In genomic region chr4:98790721-98791120, GRCm38 (mm10) we compare ENCODE assay signal across 21 mouse cellular contexts. TPM values are rescaled to one million over a fixed set of nuclear protein-coding genes. Genes with fewer than 3 reads are reported as not detected.
DNase-seq lines count a peak whose midpoint lies in the region; ATAC-seq and TF ChIP-seq lines count a peak whose summit lies in the region.
"Had no signal": no experiment of that assay in that cellular context is flagged by ENCODE, and none has a peak within 500 bp of the region (broad histone marks: within the 10 kb centered on the region; RNA-seq: fewer than 3 reads in every experiment).

No protein-coding gene starts in this region.

- H3K4me3 ChIP-seq in heart, embryonic 13.5 days: no peak overlapping the region
- no peak overlapping the region for H3K4me3 ChIP-seq in kidney, embryonic 15.5 days (replicated peaks)
- no peak overlapping the region for H3K4me3 ChIP-seq in stomach, embryonic 16.5 days (replicated peaks; ENCODE audit: low read length)
- no peak overlapping the region for H3K4me3 ChIP-seq in stomach, postnatal 0 days (ENCODE audit: low read depth, low read length)
- H3K4me3 ChIP-seq in limb, embryonic 14.5 days (replicated peaks; ENCODE audit: low read length): no peak overlapping the region

- H3K36me3 ChIP-seq in heart, embryonic 13.5 days: no peaks in the 10 kb centered on the region
- H3K36me3 ChIP-seq in kidney, embryonic 15.5 days: no peaks in the 10 kb centered on the region
- no peaks in the 10 kb centered on the region for H3K36me3 ChIP-seq in stomach, embryonic 16.5 days (ENCODE audit: control insufficient read depth, insufficient read depth, low read length)
- H3K36me3 ChIP-seq in stomach, postnatal 0 days (ENCODE audit: control insufficient read depth, insufficient read depth, low read length): no peaks in the 10 kb centered on the region
- H3K36me3 ChIP-seq in limb, embryonic 14.5 days (ENCODE audit: control insufficient read depth, insufficient read depth, low read length): no peaks in the 10 kb centered on the region

- intact Hi-C loops in heart, postnatal 25 days (cut with DNase I): no loop called here

- no peak overlapping the region for H3K9ac ChIP-seq in heart, embryonic 13.5 days
- H3K9ac ChIP-seq in kidney, embryonic 15.5 days: no peak overlapping the region
- no peak overlapping the region for H3K9ac ChIP-seq in stomach, embryonic 16.5 days (ENCODE audit: low read length)
- no peak overlapping the region for H3K9ac ChIP-seq in stomach, postnatal 0 days (ENCODE audit: low read length)
- no peak overlapping the region for H3K9ac ChIP-seq in limb, embryonic 14.5 days (ENCODE audit: low read depth, low read length, severe bottlenecking)
- H3K9ac ChIP-seq: liver, embryonic 14.5 days had no signal

- no peak for TF ChIP-seq CTCF in stomach, postnatal 0 days (IDR thresholded peaks at IDR 0.05; ENCODE audit: low read depth)

- no peak for DNase-seq in heart, postnatal 25 days (ENCODE audit: low spot score)
- no peak for DNase-seq in kidney, adult 18-20 months
- no peak for DNase-seq in stomach, postnatal 0 days (ENCODE audit: low spot score)
- DNase-seq in limb, embryonic 14.5 days (ENCODE audit: low spot score): no peak
- DNase-seq: cerebellum, adult 11 months; gastrocnemius, postnatal 14 days; kidney, adult 8-10 months; spleen, adult 18-20 months had no signal

- no peak for TF ChIP-seq EP300 in stomach, postnatal 0 days (optimal IDR thresholded peaks at IDR 0.05)

- no peak for TF ChIP-seq POLR2A in limb, embryonic 14.5 days (IDR thresholded peaks at IDR 0.05; ENCODE audit: borderline replicate concordance, extremely low read depth, insufficient read depth, insufficient read length)

- peaks cover 23% of the 10 kb centered on the region for H3K4me1 ChIP-seq in heart, embryonic 13.5 days
- peaks cover 23% of the 10 kb centered on the region for H3K4me1 ChIP-seq in kidney, embryonic 15.5 days
- peaks cover 17% of the 10 kb centered on the region for H3K4me1 ChIP-seq in stomach, embryonic 16.5 days (ENCODE audit: control insufficient read depth, insufficient read depth, low read length)
- 0 out of 2 replicates have a peak, but pooled peaks cover 2% of the 10 kb centered on the region for H3K4me1 ChIP-seq in stomach, postnatal 0 days (replicated peaks; ENCODE audit: control insufficient read depth, insufficient read depth)
- H3K4me1 ChIP-seq in limb, embryonic 14.5 days (ENCODE audit: control insufficient read depth, insufficient read depth, low read length): peaks cover 51% of the 10 kb centered on the region

- peaks cover 3% of the 10 kb centered on the region; the same call in 1 of the 2 replicates for H3K27me3 ChIP-seq in heart, embryonic 13.5 days (replicated peaks)
- H3K27me3 ChIP-seq in kidney, embryonic 15.5 days: no peaks in the 10 kb centered on the region
- no peaks in the 10 kb centered on the region for H3K27me3 ChIP-seq in stomach, embryonic 16.5 days (ENCODE audit: control insufficient read depth, insufficient read depth, low read length)
- H3K27me3 ChIP-seq in stomach, postnatal 0 days (ENCODE audit: control insufficient read depth, insufficient read depth, low read length): no peaks in the 10 kb centered on the region
- no peaks in the 10 kb centered on the region for H3K27me3 ChIP-seq in limb, embryonic 14.5 days (ENCODE audit: control insufficient read depth, insufficient read depth, low read length)

- 29% methylated on average over 1 of the region's 1 CpGs for WGBS in heart, embryonic 13.5 days
- WGBS in kidney, embryonic 15.5 days: 62% methylated on average over 1 of the region's 1 CpGs
- 65% methylated on average over 1 of the region's 1 CpGs for WGBS in stomach, embryonic 16.5 days
- 61% methylated on average over 1 of the region's 1 CpGs for WGBS in stomach, postnatal 0 days
- 47% methylated on average over 1 of the region's 1 CpGs for WGBS in limb, embryonic 14.5 days

- no peaks in the 10 kb centered on the region for H3K9me3 ChIP-seq in heart, embryonic 13.5 days
- no peaks in the 10 kb centered on the region for H3K9me3 ChIP-seq in kidney, embryonic 15.5 days (replicated peaks)
- no peaks in the 10 kb centered on the region for H3K9me3 ChIP-seq in stomach, embryonic 16.5 days (replicated peaks; ENCODE audit: control insufficient read depth, low read length)
- H3K9me3 ChIP-seq in stomach, postnatal 0 days (ENCODE audit: control insufficient read depth, low read length): no peaks in the 10 kb centered on the region
- no peaks in the 10 kb centered on the region for H3K9me3 ChIP-seq in limb, embryonic 14.5 days (ENCODE audit: control insufficient read depth, low read length)

- no peak for ATAC-seq in heart, embryonic 13.5 days (ENCODE audit: extremely low read depth, insufficient number of reproducible peaks, low FRiP score, low TSS enrichment)
- no peak for ATAC-seq in kidney, embryonic 15.5 days (replicated peaks; ENCODE audit: low FRiP score)
- ATAC-seq in stomach, embryonic 16.5 days (ENCODE audit: insufficient read depth, low FRiP score): no peak
- ATAC-seq in stomach, postnatal 0 days (ENCODE audit: low FRiP score, low TSS enrichment): no peak
- ATAC-seq in limb, embryonic 14.5 days (ENCODE audit: low FRiP score, low read depth): no peak
- ATAC-seq in megakaryocyte progenitor cell, adult 5-6 weeks (replicated peaks; ENCODE audit: poor library complexity): no peak

- H3K27ac ChIP-seq in heart, embryonic 13.5 days (replicated peaks): no peak overlapping the region
- H3K27ac ChIP-seq in kidney, embryonic 15.5 days: peak overlapping the region; percentile 57
- peak overlapping the region; percentile 53 for H3K27ac ChIP-seq in stomach, embryonic 16.5 days (ENCODE audit: low read length)
- H3K27ac ChIP-seq in stomach, postnatal 0 days (replicated peaks): no peak overlapping the region
- 0 out of 2 replicates have a peak overlapping the region, but pooled peaks have one; percentile 33 for H3K27ac ChIP-seq in limb, embryonic 14.5 days (replicated peaks; ENCODE audit: low read depth, low read length)
- H3K27ac ChIP-seq: liver, embryonic 14.5 days had no signal

- H3K4me2 ChIP-seq in heart, embryonic 13.5 days: peak overlapping the region; percentile 69; the same call in 1 of the 2 replicates
- no peak overlapping the region for H3K4me2 ChIP-seq in kidney, embryonic 15.5 days
- H3K4me2 ChIP-seq in stomach, embryonic 16.5 days (ENCODE audit: low read depth, low read length): peak overlapping the region; percentile 55; the same call in 1 of the 2 replicates
- H3K4me2 ChIP-seq in stomach, postnatal 0 days (replicated peaks; ENCODE audit: low read depth): no peak overlapping the region
- peak overlapping the region; percentile 45; the same call in 1 of the 2 replicates for H3K4me2 ChIP-seq in limb, embryonic 14.5 days (replicated peaks; ENCODE audit: low read depth, low read length, severe bottlenecking)

RNA-seq across cellular contexts. Expression of gene Kank4, which starts 26.6 kb away (rescaled TPM):
- polyA plus RNA-seq in heart, embryonic 13.5 days (2015; fragmentation: Nextera tagmentation; extraction: Ambion mirVana): 0.57 and 0.70 TPM in 2 replicates
- under 1 TPM; 0.52 to 0.61 TPM for total RNA-seq in heart, postnatal 25 days (2021)
- 2.0 and 2.1 TPM in 2 replicates for polyA plus RNA-seq in kidney, embryonic 15.5 days (2015; fragmentation: Nextera tagmentation; extraction: Ambion mirVana)
- 1.3 and 1.8 TPM in 2 replicates for polyA plus RNA-seq in stomach, embryonic 16.5 days (2015; fragmentation: Nextera tagmentation; extraction: Ambion mirVana)
- 0.41 and 0.46 TPM in 2 replicates for polyA plus RNA-seq in stomach, postnatal 0 days (2015; fragmentation: Nextera tagmentation; extraction: Ambion mirVana)
- polyA plus RNA-seq in limb, embryonic 14.5 days (2012; rRNA removed): 11.6 and 12.5 TPM in 2 replicates
- polyA plus RNA-seq in limb, embryonic 14.5 days (2014; fragmentation: Nextera tagmentation; extraction: Ambion mirVana): 3.7 and 4.0 TPM in 2 replicates
- not detected in 2 replicates for total RNA-seq in megakaryocyte progenitor cell, adult 5-6 weeks (2015)
- total RNA-seq in megakaryocyte progenitor cell, adult 5-6 weeks (2017): 0.12 TPM in 1 of 2 replicates, not detected in the other
- total RNA-seq: hematopoietic stem cell, adult 5-6 weeks had no signal

RNA-seq across cellular contexts. Expression of gene I0C0044D17Rik, which starts 32.9 kb away (rescaled TPM):
- not detected in 2 replicates for polyA plus RNA-seq in heart, embryonic 13.5 days (2015; fragmentation: Nextera tagmentation; extraction: Ambion mirVana)
- not detected for total RNA-seq in heart, postnatal 25 days (2021)
- polyA plus RNA-seq in kidney, embryonic 15.5 days (2015; fragmentation: Nextera tagmentation; extraction: Ambion mirVana): not detected in 2 replicates
- polyA plus RNA-seq in stomach, embryonic 16.5 days (2015; fragmentation: Nextera tagmentation; extraction: Ambion mirVana): not detected in 2 replicates
- polyA plus RNA-seq in stomach, postnatal 0 days (2015; fragmentation: Nextera tagmentation; extraction: Ambion mirVana): not detected in 2 replicates
- polyA plus RNA-seq in limb, embryonic 14.5 days (2012; rRNA removed): not detected in 2 replicates
- not detected in 2 replicates for polyA plus RNA-seq in limb, embryonic 14.5 days (2014; fragmentation: Nextera tagmentation; extraction: Ambion mirVana)
- total RNA-seq in megakaryocyte progenitor cell, adult 5-6 weeks (2015): not detected in 2 replicates
- total RNA-seq in megakaryocyte progenitor cell, adult 5-6 weeks (2017): not detected in 2 replicates
- total RNA-seq: adrenal gland, postnatal 10 days; gastrocnemius, postnatal 14 days; hematopoietic stem cell, adult 5-6 weeks; layer of hippocampus, postnatal 25 days; left cerebral cortex, postnatal 25 days had no signal
- polyA plus RNA-seq: brain, embryonic 14.5 days; frontal cortex, adult 2 months; large intestine, adult 2 months; liver, embryonic 14.5 days; stomach, embryonic 14.5 days had no signal

Comparison
In these comparisons a context has a peak if more than half of its experiments do, and no peak if none do; other contexts are left out.
1. H3K27ac ChIP-seq: peak in kidney, embryonic 15.5 days (single experiment), stomach, embryonic 16.5 days (single experiment) and limb, embryonic 14.5 days (single experiment); none in heart, embryonic 13.5 days (single experiment) and stomach, postnatal 0 days (single experiment).
2. H3K4me2 ChIP-seq: peak in heart, embryonic 13.5 days (single experiment), stomach, embryonic 16.5 days (single experiment) and limb, embryonic 14.5 days (single experiment); none in kidney, embryonic 15.5 days (single experiment) and stomach, postnatal 0 days (single experiment).